Mouse (Mus musculus) heart, embryonic 14.5 days (tissue): ENCODE data around the gene Myo3b. TPM values are rescaled to one million over a fixed set of nuclear protein-coding genes. Genes with fewer than 3 reads are reported as not detected.

ENCODE experiments used
- polyA plus RNA-seq: library from polyadenylated mRNA; unstranded; fragments of >200 nt; fragmentation: Nextera tagmentation; extraction: Ambion mirVana; gene quantifications from 2 replicates; pipeline ENCODE4 v1.2.1, GENCODE M21; 2014

Myo3b gene
- polyA plus RNA-seq, 1 experiment from 2014 or later = 0.43 TPM

Other genes with a start within 250 kb of the Myo3b start
- gene Ccdc173, start 249.6 kb upstream of the Myo3b start, polyA plus RNA-seq = 1.5 and 1.8 TPM in 2 replicates
- gene Phospho2, start 249.5 kb upstream of the Myo3b start, polyA plus RNA-seq = 18.8 and 20.2 TPM in 2 replicates
- gene Klhl23, start 217.2 kb upstream of the Myo3b start, polyA plus RNA-seq = 57.1 and 59.9 TPM in 2 replicates
- gene Ssb, start 177.6 kb upstream of the Myo3b start, polyA plus RNA-seq = 186 and 187 TPM in 2 replicates
- 39.4 and 44.1 TPM in 2 replicates for gene Mettl5, start 153.5 kb upstream of the Myo3b start, polyA plus RNA-seq
- 17.4 and 19.9 TPM in 2 replicates for gene Ubr3, start 141.9 kb upstream of the Myo3b start, polyA plus RNA-seq